Mouse (Mus musculus) CH12.LX (cell line): ENCODE measurements around the gene Sectm1b.

ENCODE experiments used
- CHD2 ChIP-seq: IDR thresholded peaks from 2 replicates; pipeline ENCODE4 v1.6.1; 2011; ENCODE audit warnings: low read length, improper control_type of control experiment
- CTCF ChIP-seq, 2 experiments: IDR thresholded peaks in 1 of 2; conservative IDR thresholded peaks in 1 of 2; 2 replicates each; pipeline ENCODE4 v1.5.1; 2011 to 2012; ENCODE audit warnings: low read depth in 2 of 2, low read length in 2 of 2, improper control_type of control experiment in 1 of 2, inconsistent platforms in 1 of 2, mild to moderate bottlenecking in 1 of 2, moderate library complexity in 1 of 2
- E2F4 ChIP-seq: IDR thresholded peaks from 2 replicates; pipeline ENCODE4 v1.6.1; 2011; ENCODE audit warnings: low read depth, low read length, improper control_type of control experiment; ENCODE audit not compliant: insufficient replicate concordance
- ETS1 ChIP-seq: conservative IDR thresholded peaks from 2 replicates; pipeline ENCODE4 v1.6.1; 2012; ENCODE audit warnings: low read depth, mild to moderate bottlenecking, inconsistent platforms, low read length, improper control_type of control experiment, moderate library complexity
- HCFC1 ChIP-seq: IDR thresholded peaks from 2 replicates; pipeline ENCODE4 v1.6.1; 2012; ENCODE audit warnings: low read depth, mild to moderate bottlenecking, inconsistent platforms, low read length, improper control_type of control experiment
- POLR2A ChIP-seq: IDR thresholded peaks from 2 replicates; pipeline ENCODE4 v1.6.1; 2011; ENCODE audit warnings: low read depth, mild to moderate bottlenecking, improper control_type of control experiment, low read length
- TCF12 ChIP-seq: IDR thresholded peaks from 2 replicates; pipeline ENCODE4 v1.6.1; 2014; ENCODE audit warnings: low read depth, mild to moderate bottlenecking, inconsistent platforms, low read length, improper control_type of control experiment
- USF1 ChIP-seq: IDR thresholded peaks from 2 replicates; pipeline ENCODE4 v1.6.1; 2014; ENCODE audit warnings: low read depth, mild to moderate bottlenecking, inconsistent platforms, low read length, improper control_type of control experiment
- ZKSCAN1 ChIP-seq: IDR thresholded peaks from 2 replicates; pipeline ENCODE4 v1.6.1; 2012; ENCODE audit warnings: low read depth, inconsistent platforms, low read length, improper control_type of control experiment, borderline replicate concordance

GRCm38 (mm10) chr11:121101124-121101805, 37.9 kb upstream of the Sectm1b start:
- no peak for TF ChIP-seq ZKSCAN1
- no peak for TF ChIP-seq HCFC1
- no peak for TF ChIP-seq POLR2A
- TF ChIP-seq CTCF (conservative IDR thresholded peaks at IDR 0.05 in 1 of 2, IDR thresholded peaks at IDR 0.05 in 1 of 2; ENCODE audit: low read depth in 2 of 2, low read length in 2 of 2): no peak
- no peak for TF ChIP-seq USF1
- TF ChIP-seq ETS1: no peak
- no peak for TF ChIP-seq TCF12
- no peak for TF ChIP-seq E2F4
- no peak for TF ChIP-seq CHD2
